Mouse (Mus musculus): ENCODE data around the gene Gm9903.

The Gm9903 gene

DNA sequence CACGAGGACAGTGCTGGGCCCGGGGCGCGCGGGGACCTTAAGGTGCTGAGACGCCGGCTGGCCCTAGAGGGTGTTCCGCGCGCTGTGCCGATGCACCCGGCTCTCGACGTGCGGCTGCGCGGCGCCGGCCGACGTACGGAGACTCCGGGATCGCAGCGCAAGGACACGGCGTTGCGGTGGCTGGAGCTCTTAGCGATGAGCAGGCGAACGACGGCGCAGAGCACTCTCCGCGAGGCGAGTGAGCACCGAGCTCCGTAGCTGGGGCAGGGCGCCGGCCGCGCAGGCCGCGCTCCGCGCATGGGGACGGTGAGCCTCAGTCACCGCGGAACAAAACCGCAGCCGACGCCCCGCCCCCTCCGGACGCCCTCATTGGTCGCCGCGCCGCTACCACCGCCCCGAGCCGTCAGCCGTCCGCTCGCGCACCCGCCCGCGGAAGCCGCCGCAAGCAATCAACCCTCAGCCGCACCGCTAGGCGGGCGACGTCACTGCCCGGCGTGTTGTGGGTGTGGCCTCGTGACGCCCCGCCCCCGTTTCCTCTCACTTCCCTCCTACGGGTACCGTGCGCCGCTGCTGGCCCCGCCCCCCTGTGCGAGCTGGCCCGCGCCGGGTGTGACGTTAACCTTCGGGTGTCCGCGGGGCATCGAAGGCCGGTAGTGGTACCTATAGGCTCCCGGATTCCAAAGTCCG, at the start of gene Gm9903, which contains the start of gene Fam53a:
Gene Gm9903 (plus strand): TSS at position 625 of the 687 bp plus-strand sequence.
Gene Fam53a (minus strand): TSS at position 335 of the 687 bp plus-strand sequence.
- in situ Hi-C loops (cut with MboI; ENCODE audit: low pct_unique_long_range_greater_than_20kb in 1 of 2, low sequenced_read_pairs in 2 of 2, unreplicated experiment in 1 of 2) = no loop called here

GRCm38 (mm10) chr5:33580336-33580735, 49.4 kb upstream of the Gm9903 start:
- in situ Hi-C loops (cut with MboI; ENCODE audit: low pct_unique_long_range_greater_than_20kb in 1 of 2, low sequenced_read_pairs in 2 of 2, unreplicated experiment in 1 of 2) = no loop called here

DNA sequence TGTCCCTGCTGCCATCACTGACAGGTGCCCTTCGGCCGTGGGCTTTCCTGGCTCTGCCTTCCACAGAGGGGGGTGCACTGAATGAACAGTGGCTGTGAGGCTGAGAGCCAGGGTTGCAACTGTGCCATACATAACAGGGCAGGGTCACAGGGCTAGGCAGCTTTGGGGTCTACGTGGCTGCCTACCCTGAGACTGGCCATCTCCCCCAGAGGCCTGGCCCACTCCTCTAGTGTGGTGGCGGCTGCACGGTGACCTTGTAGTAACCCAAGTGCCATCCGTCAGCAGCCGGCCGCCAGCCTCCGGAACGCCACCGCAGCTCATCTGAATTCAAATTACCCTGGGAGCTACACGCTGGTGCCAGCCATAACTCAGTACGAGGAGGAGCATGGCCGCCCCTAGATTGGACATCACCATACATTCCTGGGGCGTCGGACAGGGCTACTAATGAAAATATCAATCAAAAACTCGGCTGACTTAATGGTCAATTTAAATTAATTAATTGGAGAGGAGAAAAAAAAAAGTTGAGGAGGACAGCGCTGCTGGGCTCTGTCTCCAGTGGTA, 42.1 kb upstream of the Gm9903 start:
- in situ Hi-C loops (cut with MboI; ENCODE audit: low pct_unique_long_range_greater_than_20kb in 1 of 2, low sequenced_read_pairs in 2 of 2, unreplicated experiment in 1 of 2) = loop anchor here in 1 of 2 experiments (5.0 kb wide), 1 partner anchor 190 kb away; no protein-coding TSS in a partner anchor

DNA sequence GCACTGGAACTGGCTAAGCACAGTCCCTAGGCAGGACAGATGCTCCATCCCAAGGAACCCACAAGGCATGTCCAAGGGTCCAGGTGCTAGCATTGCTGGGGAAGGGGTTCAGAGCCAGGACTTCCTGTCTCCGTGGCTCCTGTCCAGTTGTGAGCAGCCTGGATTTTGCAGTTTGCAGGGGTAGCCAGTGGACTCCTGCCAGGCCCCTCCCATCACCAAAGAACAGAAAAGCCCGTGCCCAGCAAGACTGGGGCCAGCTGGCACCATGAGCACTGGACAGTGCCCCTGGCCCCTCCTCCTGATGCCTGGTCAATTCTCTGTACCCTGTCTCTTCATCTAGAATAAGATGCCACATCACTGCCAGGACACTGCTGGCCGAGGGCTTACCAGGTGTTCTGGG, 41.7 kb upstream of the Gm9903 start:
- in situ Hi-C loops (cut with MboI; ENCODE audit: low pct_unique_long_range_greater_than_20kb in 1 of 2, low sequenced_read_pairs in 2 of 2, unreplicated experiment in 1 of 2) = loop anchor here in 1 of 2 experiments (5.0 kb wide), 1 partner anchor 191 kb away; no protein-coding TSS in a partner anchor

DNA sequence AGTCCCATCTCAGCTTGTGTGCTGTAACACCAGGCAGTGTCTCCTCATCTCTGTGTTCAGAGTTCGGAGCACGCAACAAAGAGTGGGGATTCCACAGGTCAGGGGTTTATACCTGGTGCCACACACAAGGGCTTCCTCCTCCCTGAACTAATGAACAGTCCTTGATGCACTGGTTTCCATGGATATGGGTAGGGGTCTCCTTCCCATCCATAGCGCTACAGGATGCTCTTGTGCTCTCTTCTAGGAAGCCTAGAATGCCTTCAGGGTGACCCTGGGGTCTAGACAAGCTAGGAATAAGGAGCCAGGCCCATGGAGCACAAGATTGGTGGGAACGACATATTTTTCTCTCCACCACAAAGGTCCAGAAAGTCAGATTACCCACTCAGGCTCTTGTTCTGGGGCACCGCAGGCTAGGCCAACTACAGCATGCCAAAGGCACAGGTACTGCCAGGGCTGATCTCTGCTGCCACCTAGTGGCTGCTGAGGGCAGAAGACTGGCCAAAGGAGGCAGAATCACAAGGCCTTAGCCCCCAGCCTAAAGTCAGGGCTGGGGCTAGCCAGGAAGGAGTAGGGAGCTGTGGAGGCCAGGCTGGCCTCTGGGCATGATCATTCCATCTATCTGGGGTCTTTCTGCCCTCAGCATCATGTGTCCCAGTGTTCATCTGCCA, 40.4 kb upstream of the Gm9903 start:
- in situ Hi-C loops (cut with MboI; ENCODE audit: low pct_unique_long_range_greater_than_20kb in 1 of 2, low sequenced_read_pairs in 2 of 2, unreplicated experiment in 1 of 2) = loop anchor here in 1 of 2 experiments (5.0 kb wide), 1 partner anchor 192 kb away; no protein-coding TSS in a partner anchor

- in situ Hi-C loops (cut with MboI; ENCODE audit: low pct_unique_long_range_greater_than_20kb in 1 of 2, low sequenced_read_pairs in 2 of 2, unreplicated experiment in 1 of 2) = loop anchor here in 1 of 2 experiments (5.0 kb wide), 1 partner anchor 201 kb away; no protein-coding TSS in a partner anchor
Observed at GRCm38 (mm10) chr5:33593620-33594019, 36.1 kb upstream of the Gm9903 start.

- in situ Hi-C loops (cut with MboI; ENCODE audit: low pct_unique_long_range_greater_than_20kb in 1 of 2, low sequenced_read_pairs in 2 of 2, unreplicated experiment in 1 of 2) = no loop called here
Observed at GRCm38 (mm10) chr5:33605314-33605713, 24.4 kb upstream of the Gm9903 start.

DNA sequence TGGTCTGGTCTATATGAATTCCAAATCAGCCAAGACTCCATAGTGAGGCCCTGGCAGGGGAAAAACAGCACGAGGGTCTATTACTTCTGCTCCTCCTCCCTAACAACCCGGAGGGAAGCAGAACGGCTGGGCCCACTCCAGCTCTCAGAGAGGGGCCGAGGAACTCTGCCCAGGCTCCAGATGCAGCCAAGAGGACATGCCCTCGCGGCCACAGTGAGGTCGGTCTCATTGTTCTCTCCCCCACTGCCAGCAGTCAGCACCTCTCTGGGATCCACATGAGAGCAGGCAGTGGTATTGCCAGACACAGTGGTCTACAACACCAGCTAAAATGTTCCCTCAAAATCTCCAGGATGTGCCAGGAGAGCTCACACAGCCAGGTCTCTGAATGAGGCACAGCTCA, 23.1 kb upstream of the Gm9903 start:
- in situ Hi-C loops (cut with MboI; ENCODE audit: low pct_unique_long_range_greater_than_20kb in 1 of 2, low sequenced_read_pairs in 2 of 2, unreplicated experiment in 1 of 2) = no loop called here

DNA sequence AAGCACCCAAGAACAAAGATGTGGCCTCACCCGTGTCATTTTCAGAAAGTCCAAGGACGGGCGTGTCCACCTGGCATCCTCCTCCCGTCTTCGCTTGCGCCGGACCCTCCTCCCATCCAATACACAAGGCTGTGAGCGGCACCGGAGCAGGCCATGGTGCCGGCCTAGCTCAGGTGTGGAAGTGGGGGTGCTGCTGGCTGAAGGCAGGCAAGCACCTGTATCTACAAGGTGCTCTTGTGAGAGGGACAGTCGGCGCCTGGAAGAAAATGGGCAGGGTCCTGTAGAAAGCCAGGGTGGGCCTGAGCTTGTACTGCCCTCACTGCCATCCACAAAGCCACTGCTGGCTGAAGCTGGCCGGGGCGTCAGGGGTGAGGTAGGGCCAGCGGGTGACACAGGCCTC, 22.3 kb upstream of the Gm9903 start:
- in situ Hi-C loops (cut with MboI; ENCODE audit: low pct_unique_long_range_greater_than_20kb in 1 of 2, low sequenced_read_pairs in 2 of 2, unreplicated experiment in 1 of 2) = no loop called here

DNA sequence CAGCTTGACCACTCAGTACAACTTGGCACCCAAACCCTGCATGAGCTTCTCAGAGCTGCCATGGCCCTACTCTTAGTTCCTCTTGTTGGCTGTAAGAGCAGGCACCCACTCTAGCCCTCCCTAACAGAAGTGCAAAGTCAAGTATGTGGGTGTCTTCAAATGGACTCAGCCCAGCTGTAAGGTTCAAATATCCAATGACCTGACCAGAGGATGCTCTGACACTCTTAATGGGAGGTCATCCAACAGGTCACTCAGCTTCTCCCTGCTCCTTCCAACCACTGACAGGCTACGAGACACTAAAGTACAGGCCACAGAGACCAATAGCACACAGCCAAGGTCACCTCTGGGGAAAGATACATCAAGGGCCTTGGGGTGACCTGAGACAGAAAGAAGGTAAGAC, 20.5 kb upstream of the Gm9903 start:
- in situ Hi-C loops (cut with MboI; ENCODE audit: low pct_unique_long_range_greater_than_20kb in 1 of 2, low sequenced_read_pairs in 2 of 2, unreplicated experiment in 1 of 2) = no loop called here

GRCm38 (mm10) chr5:33611795-33612194, 17.9 kb upstream of the Gm9903 start:
- in situ Hi-C loops (cut with MboI; ENCODE audit: low pct_unique_long_range_greater_than_20kb in 1 of 2, low sequenced_read_pairs in 2 of 2, unreplicated experiment in 1 of 2) = no loop called here

GRCm38 (mm10) chr5:33614391-33614790, 15.3 kb upstream of the Gm9903 start:
- in situ Hi-C loops (cut with MboI; ENCODE audit: low pct_unique_long_range_greater_than_20kb in 1 of 2, low sequenced_read_pairs in 2 of 2, unreplicated experiment in 1 of 2) = no loop called here

GRCm38 (mm10) chr5:33622671-33623070, 7.1 kb upstream of the Gm9903 start:
- in situ Hi-C loops (cut with MboI; ENCODE audit: low pct_unique_long_range_greater_than_20kb in 1 of 2, low sequenced_read_pairs in 2 of 2, unreplicated experiment in 1 of 2) = no loop called here

DNA sequence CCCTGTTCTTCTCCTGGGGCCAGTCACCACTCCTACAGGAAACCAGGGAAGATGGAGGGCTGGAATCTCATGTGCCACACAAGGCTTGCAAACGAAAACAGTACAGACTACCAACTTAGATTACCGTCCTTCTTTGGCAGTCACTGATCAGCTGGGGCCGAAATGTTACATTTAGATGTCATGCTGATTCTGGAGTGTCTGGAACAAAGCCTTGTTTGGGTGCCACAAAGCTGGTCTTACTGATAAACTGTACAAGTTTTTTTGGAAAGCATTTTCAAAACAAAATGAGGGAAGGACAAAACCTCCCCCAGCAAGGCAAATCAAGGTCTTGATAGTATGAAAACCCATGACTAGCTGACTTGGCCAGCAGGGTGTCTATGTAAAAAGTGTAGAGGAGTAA, 6.0 kb upstream of the Gm9903 start:
- in situ Hi-C loops (cut with MboI; ENCODE audit: low pct_unique_long_range_greater_than_20kb in 1 of 2, low sequenced_read_pairs in 2 of 2, unreplicated experiment in 1 of 2) = no loop called here

GRCm38 (mm10) chr5:33627968-33628367, 1.8 kb upstream of the Gm9903 start:
- in situ Hi-C loops (cut with MboI; ENCODE audit: low pct_unique_long_range_greater_than_20kb in 1 of 2, low sequenced_read_pairs in 2 of 2, unreplicated experiment in 1 of 2) = no loop called here

DNA sequence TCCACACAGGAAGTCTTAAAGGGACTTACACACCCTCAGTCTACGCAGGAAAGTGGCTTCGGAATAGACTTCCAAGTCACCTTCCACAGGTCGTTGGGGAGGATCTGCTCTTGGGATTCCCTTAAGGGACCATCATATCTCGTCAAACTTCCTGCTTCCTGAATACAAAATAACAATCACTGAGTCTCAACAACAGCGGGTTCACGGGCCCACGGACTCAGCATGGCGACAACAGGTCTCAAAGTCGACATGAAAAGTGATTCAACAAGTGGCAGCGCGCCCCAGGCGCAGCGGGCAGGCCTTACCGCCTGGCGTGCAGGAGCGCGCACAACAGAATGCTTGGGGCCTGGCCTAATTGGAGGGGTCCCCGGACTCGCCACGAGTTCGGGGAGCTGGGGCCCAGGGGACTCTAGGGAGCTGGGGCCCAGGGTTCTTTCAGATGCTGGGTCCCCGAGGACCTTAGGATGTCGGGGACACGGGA, 865 bp upstream of the Gm9903 start:
- in situ Hi-C loops (cut with MboI; ENCODE audit: low pct_unique_long_range_greater_than_20kb in 1 of 2, low sequenced_read_pairs in 2 of 2, unreplicated experiment in 1 of 2) = no loop called here

DNA sequence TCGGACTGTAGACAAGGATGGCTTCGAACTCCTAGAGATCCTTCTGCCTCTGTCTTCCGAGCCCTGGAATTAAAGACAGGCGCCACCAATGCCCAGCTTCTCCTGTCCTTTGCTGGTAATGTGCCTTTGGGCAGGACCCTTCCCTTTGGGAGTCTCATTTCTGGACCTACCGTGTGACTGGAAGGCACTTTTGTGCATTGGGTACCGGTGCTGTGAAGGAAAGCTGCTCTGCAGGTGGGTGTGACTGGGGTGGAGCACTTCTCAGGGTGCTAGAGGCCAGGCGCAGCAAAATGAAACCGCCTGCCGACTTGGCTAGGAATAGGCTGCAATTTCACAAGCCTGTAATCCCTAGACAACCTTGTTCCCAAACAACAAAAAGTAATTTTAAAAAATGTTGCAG, 336 bp downstream of the Gm9903 start:
- in situ Hi-C loops (cut with MboI; ENCODE audit: low pct_unique_long_range_greater_than_20kb in 1 of 2, low sequenced_read_pairs in 2 of 2, unreplicated experiment in 1 of 2) = no loop called here

DNA sequence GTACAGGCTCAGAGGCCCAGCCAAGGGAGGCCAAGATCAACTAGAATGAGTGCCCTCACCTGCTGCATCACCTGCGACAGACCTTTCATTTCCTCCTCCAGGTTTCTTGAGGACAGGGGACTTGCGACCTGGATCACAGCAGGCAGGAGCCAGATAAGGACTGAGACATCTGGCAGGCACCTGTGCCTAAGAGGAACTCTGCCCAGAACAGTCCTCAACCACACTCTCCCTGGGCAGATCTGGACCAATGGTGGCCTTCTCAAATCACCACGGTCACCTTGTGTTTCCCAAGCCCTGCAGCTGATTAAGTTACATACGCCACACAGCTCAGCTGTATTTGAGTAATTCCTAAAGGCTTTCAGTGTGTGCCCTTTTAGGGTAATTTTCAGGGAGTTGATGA, 890 bp downstream of the Gm9903 start:
- in situ Hi-C loops (cut with MboI; ENCODE audit: low pct_unique_long_range_greater_than_20kb in 1 of 2, low sequenced_read_pairs in 2 of 2, unreplicated experiment in 1 of 2) = no loop called here

GRCm38 (mm10) chr5:33632526-33632925, 2.8 kb downstream of the Gm9903 start:
- in situ Hi-C loops (cut with MboI; ENCODE audit: low pct_unique_long_range_greater_than_20kb in 1 of 2, low sequenced_read_pairs in 2 of 2, unreplicated experiment in 1 of 2) = no loop called here
